Comparison of ENCODE assay signal across 8 mouse cellular contexts in genomic region chr1:20951300-20951763, GRCm38 (mm10). TPM values are rescaled to one million over a fixed set of nuclear protein-coding genes. Genes with fewer than 3 reads are reported as not detected.
DNase-seq lines count a peak whose midpoint lies in the region; ATAC-seq and TF ChIP-seq lines count a peak whose summit lies in the region.

Efhc1 (plus strand) TSS chr1:20951626.

- H3K9ac ChIP-seq in ES-E14 (ENCODE audit: insufficient read depth, low read depth, low read length, poor library complexity, severe bottlenecking), result peak within 1 kb of the TSS; percentile 52
- H3K9ac ChIP-seq in forebrain, embryonic 15.5 days (replicated peaks), result peak within 1 kb of the TSS; percentile 69
- H3K9ac ChIP-seq in liver, embryonic 16.5 days (ENCODE audit: low read depth, low read length), result peak within 1 kb of the TSS; percentile 39
- H3K9ac ChIP-seq in neural tube, embryonic 13.5 days, result peak within 1 kb of the TSS; percentile 77

- H3K4me2 ChIP-seq in forebrain, embryonic 15.5 days (replicated peaks), result peak within 1 kb of the TSS; percentile 69
- H3K4me2 ChIP-seq in liver, embryonic 16.5 days (ENCODE audit: low read depth, low read length), result peak within 1 kb of the TSS; percentile 76
- peak within 1 kb of the TSS; percentile 60 for H3K4me2 ChIP-seq in neural tube, embryonic 13.5 days

- H3K36me3 ChIP-seq in ES-E14 (ENCODE audit: control insufficient read depth, insufficient read depth, low read length, poor library complexity, severe bottlenecking), result no peaks in the 10 kb centered on the region
- H3K36me3 ChIP-seq in forebrain, embryonic 15.5 days, result no peaks in the 10 kb centered on the region
- no peaks in the 10 kb centered on the region for H3K36me3 ChIP-seq in liver, embryonic 16.5 days (ENCODE audit: control insufficient read depth, insufficient read depth)
- no peaks in the 10 kb centered on the region for H3K36me3 ChIP-seq in neural tube, embryonic 13.5 days

- H3K9me3 ChIP-seq in ES-E14 (ENCODE audit: control insufficient read depth, insufficient read depth, low read depth, low read length), result no peaks in the 10 kb centered on the region
- no peaks in the 10 kb centered on the region for H3K9me3 ChIP-seq in forebrain, embryonic 15.5 days
- no peaks in the 10 kb centered on the region for H3K9me3 ChIP-seq in liver, embryonic 16.5 days (replicated peaks; ENCODE audit: control insufficient read depth, low read length)
- no peaks in the 10 kb centered on the region for H3K9me3 ChIP-seq in neural tube, embryonic 13.5 days

- peak within 1 kb of the TSS; percentile 57 to 66 for H3K4me3 ChIP-seq in ES-E14 (ENCODE audit: insufficient read depth in 1 of 2, low read depth in 1 of 2, low read length in 2 of 2, poor library complexity in 1 of 2, severe bottlenecking in 1 of 2)
- H3K4me3 ChIP-seq in forebrain, embryonic 15.5 days, result peak within 1 kb of the TSS; percentile 55
- peak within 1 kb of the TSS; percentile 60 for H3K4me3 ChIP-seq in liver, embryonic 16.5 days (ENCODE audit: low read depth, low read length)
- peak within 1 kb of the TSS; percentile 52 for H3K4me3 ChIP-seq in neural tube, embryonic 13.5 days

- peak; percentile 98 for ATAC-seq in forebrain, embryonic 15.5 days (replicated peaks)
- ATAC-seq in liver, embryonic 16.5 days (ENCODE audit: low read depth), result peak; percentile 94
- peak; percentile 99 for ATAC-seq in neural tube, embryonic 13.5 days (ENCODE audit: low read depth)

- intact Hi-C loops in heart, postnatal 14 days (cut with DNase I), result loop anchor here (5.0 kb wide), 1 partner anchor 51 kb away; no protein-coding TSS in a partner anchor

- DNase-seq in ES-E14 (ENCODE audit: low read depth, low spot score), result peak; percentile 96
- peak; percentile 93 for DNase-seq in cerebellum, adult 11-12 months
- peak; percentile 92 to 93 for DNase-seq in heart, postnatal 14 days
- peak; percentile 36 for DNase-seq in large intestine, adult 2 months (ENCODE audit: low read depth, low spot score)
- peak; percentile 90 for DNase-seq in telencephalon, adult 2 months (ENCODE audit: low read depth, low spot score)

- no peaks in the 10 kb centered on the region for H3K27me3 ChIP-seq in forebrain, embryonic 15.5 days
- H3K27me3 ChIP-seq in liver, embryonic 16.5 days (ENCODE audit: control insufficient read depth, insufficient read depth, low read depth, low read length), result no peaks in the 10 kb centered on the region
- H3K27me3 ChIP-seq in neural tube, embryonic 13.5 days, result no peaks in the 10 kb centered on the region

- H3K4me1 ChIP-seq in ES-E14 (ENCODE audit: control insufficient read depth in 2 of 2, insufficient read depth in 2 of 2, low read length in 2 of 2, poor library complexity in 1 of 2), result peaks cover 0 to 5% of the 10 kb centered on the region in 2 experiments; a peak in 2 of 4 replicates
- H3K4me1 ChIP-seq in forebrain, embryonic 15.5 days, result peaks cover 5% of the 10 kb centered on the region
- H3K4me1 ChIP-seq in liver, embryonic 16.5 days (ENCODE audit: control insufficient read depth, low read depth, low read length), result peaks cover 5% of the 10 kb centered on the region
- H3K4me1 ChIP-seq in neural tube, embryonic 13.5 days (replicated peaks), result peaks cover 12% of the 10 kb centered on the region

- 1% methylated on average over 21 of the region's 23 CpGs for WGBS in forebrain, embryonic 15.5 days
- WGBS in large intestine, adult 2 months, result 5% methylated on average over 20 of the region's 23 CpGs
- WGBS in liver, embryonic 16.5 days (ENCODE audit: insufficient replicate concordance), result 2% methylated on average over 23 of the region's 23 CpGs
- 1% methylated on average over 19 of the region's 23 CpGs for WGBS in neural tube, embryonic 13.5 days

- in situ Hi-C loops in ES-E14 (cut with MboI; ENCODE audit: low sequenced_read_pairs in 2 of 2, unreplicated experiment in 2 of 2), result no loop called here

- H3K27ac ChIP-seq in ES-E14 (ENCODE audit: insufficient read depth, low read depth, low read length, poor library complexity, severe bottlenecking), result no peak within 1 kb of the TSS
- peak within 1 kb of the TSS; percentile 76 for H3K27ac ChIP-seq in forebrain, embryonic 15.5 days (replicated peaks)
- no peak within 1 kb of the TSS for H3K27ac ChIP-seq in liver, embryonic 16.5 days (ENCODE audit: low read length)
- H3K27ac ChIP-seq in neural tube, embryonic 13.5 days (replicated peaks), result peak within 1 kb of the TSS; percentile 88

TF ChIP-seq in ES-E14, 5 proteins besides CTCF, POLR2A, EP300 and RAD21:
- no peak for TF ChIP-seq MAFK (IDR thresholded peaks at IDR 0.05; ENCODE audit: insufficient read depth, low read depth, low read length)
- no peak for TF ChIP-seq CHD2 (IDR thresholded peaks at IDR 0.05; ENCODE audit: low read depth, low read length)
- no peak for TF ChIP-seq ZNF384 (IDR thresholded peaks at IDR 0.05; ENCODE audit: low read depth, low read length)
- no peak for TF ChIP-seq HCFC1 (IDR thresholded peaks at IDR 0.05; ENCODE audit: borderline replicate concordance, insufficient read depth, low read length)
- no peak for TF ChIP-seq ZC3H11A (IDR thresholded peaks at IDR 0.05; ENCODE audit: borderline replicate concordance, low read depth, low read length)

RNA-seq across cellular contexts. Expression of gene Efhc1, which starts in this region (rescaled TPM):
- total RNA-seq in ES-E14 (2012; rRNA removed), result 1.7 and 1.8 TPM in 2 replicates
- 1.3 and 2.0 TPM in 2 replicates for polyA plus RNA-seq in forebrain, embryonic 15.5 days (2015; fragmentation: Nextera tagmentation; extraction: Ambion mirVana)
- total RNA-seq in heart, postnatal 14 days (2021), result 1 to 10 TPM in 1 of 2 experiments, under 1 TPM in 1; 0.71 to 1.6 TPM
- polyA plus RNA-seq in large intestine, adult 2 months (2012; rRNA removed), result 0.25 and 0.32 TPM in 2 replicates
- 0.33 and 0.39 TPM in 2 replicates for polyA plus RNA-seq in liver, embryonic 16.5 days (2015; fragmentation: Nextera tagmentation; extraction: Ambion mirVana)
- polyA plus RNA-seq in neural tube, embryonic 13.5 days (2015; fragmentation: Nextera tagmentation; extraction: Ambion mirVana), result 1.8 and 2.0 TPM in 2 replicates

Comparison
In these comparisons a context has a peak if more than half of its experiments do, and no peak if none do; other contexts are left out.
1. Peak in DNase-seq in large intestine, adult 2 months; RNA of the gene not detected or under 1 TPM.
2. Peak in ATAC-seq, H3K4me3 ChIP-seq, H3K9ac ChIP-seq and H3K4me2 ChIP-seq in liver, embryonic 16.5 days; RNA of the gene not detected or under 1 TPM.
3. DNase-seq: peak in every context shown above with its lines; median percentile 96 in ES-E14; 93 in cerebellum, adult 11-12 months; 92 in heart, postnatal 14 days; 90 in telencephalon, adult 2 months; 36 in large intestine, adult 2 months.
4. H3K27ac ChIP-seq: peak in forebrain, embryonic 15.5 days (single experiment) and neural tube, embryonic 13.5 days (single experiment); none in ES-E14 (single experiment) and liver, embryonic 16.5 days (single experiment).
5. Peak in every context shown above with its lines, with median percentiles within 50 percentile points of each other: H3K4me3 ChIP-seq, H3K9ac ChIP-seq, ATAC-seq and H3K4me2 ChIP-seq.